Mouse (Mus musculus) heart, postnatal 4 days (tissue): Measurements from ENCODE around the gene Rita1. TPM values are rescaled to one million over a fixed set of nuclear protein-coding genes. Genes with fewer than 3 reads are reported as not detected.

Experiments
- DNase-seq: peaks from one replicate; pipeline ENCODE4 v3.0.0; 2021
- total RNA-seq, 2 experiments: library from RNA; stranded (reverse); gene quantifications; 2 replicates each; pipeline ENCODE4 v1.2.3; 2021

Rita1 gene
- total RNA-seq, 2 experiments from 2014 or later = 10.7 to 10.8 TPM

DNA sequence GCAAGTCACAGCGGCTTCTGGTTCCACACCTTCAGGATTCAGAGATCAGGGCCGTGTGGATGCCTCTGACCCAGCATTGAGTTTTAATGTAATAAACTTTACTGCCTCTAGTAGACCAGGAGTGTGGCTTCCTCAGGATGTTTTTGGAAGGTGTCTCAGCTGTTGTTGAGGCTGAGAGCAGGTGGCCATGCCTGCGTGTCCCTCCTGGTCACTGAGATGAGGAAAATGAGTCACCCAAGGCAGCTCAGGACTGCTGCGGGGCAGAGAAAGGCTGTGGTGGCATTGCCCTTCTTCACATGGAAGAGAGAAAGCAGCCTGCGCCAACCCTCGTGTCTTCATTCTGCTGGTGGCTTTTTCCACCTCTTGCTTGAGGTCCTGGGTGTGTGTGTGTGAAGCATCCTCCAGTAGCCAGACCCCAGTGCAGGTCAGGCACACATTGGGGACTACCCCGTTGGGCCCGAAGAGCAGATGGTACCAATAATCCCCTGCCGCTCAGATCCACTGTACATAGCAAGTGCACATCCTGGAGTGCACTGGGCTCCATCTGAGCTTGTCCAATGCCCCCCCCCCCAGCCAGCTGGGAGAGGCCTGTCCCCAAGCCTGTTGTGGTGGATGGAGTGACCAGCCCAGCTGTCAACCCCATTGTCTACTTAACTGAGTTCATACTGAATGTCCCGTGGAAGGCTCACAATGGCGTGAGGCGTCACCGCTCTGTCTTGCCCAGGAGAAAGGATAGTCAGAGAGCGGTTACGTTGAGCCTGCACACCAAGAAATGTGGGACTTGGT, 15.3 kb upstream of the Rita1 start:
- no peak for DNase-seq

DNA sequence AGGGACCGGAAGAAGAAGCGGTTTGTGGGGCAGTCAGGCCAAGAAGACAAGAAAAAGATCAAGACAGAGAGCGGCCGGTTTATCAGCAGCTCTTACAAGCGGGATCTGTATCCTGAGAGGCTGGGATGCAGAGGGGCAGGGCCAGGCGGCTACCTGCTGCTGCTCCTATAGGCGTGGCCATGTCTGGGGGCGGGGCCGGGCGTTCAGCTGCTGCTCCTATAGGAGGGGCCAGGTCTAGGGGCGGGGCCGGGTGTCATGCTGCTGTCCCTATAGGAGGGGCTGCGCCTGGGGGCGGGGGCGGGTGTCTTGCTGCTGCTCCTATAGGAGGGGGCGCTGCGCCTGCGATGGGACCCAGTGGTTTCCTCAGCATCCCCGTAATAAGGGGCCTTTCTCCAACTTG, 14.0 kb upstream of the Rita1 start:
- DNase-seq = no peak

DNA sequence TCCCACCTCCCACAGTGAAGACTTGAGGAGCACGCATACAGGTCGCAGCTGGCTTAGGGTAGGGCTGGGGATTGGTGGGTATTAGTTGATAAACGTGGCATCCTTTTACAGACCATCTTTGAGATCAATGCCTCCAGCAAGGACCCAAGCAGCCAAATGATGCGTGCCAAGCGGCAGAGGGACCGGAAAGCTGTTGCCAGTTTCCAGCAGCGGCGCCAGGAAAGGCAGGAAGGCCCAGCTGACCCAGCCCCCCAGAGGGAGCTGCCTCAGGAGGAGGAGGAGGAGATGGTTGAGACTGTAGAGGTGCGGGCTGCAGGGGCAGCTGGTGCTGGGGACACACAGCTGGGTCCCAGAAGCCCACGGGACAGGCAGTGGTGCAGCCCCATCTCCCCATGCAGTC, 12.0 kb upstream of the Rita1 start:
- no peak for DNase-seq

DNA sequence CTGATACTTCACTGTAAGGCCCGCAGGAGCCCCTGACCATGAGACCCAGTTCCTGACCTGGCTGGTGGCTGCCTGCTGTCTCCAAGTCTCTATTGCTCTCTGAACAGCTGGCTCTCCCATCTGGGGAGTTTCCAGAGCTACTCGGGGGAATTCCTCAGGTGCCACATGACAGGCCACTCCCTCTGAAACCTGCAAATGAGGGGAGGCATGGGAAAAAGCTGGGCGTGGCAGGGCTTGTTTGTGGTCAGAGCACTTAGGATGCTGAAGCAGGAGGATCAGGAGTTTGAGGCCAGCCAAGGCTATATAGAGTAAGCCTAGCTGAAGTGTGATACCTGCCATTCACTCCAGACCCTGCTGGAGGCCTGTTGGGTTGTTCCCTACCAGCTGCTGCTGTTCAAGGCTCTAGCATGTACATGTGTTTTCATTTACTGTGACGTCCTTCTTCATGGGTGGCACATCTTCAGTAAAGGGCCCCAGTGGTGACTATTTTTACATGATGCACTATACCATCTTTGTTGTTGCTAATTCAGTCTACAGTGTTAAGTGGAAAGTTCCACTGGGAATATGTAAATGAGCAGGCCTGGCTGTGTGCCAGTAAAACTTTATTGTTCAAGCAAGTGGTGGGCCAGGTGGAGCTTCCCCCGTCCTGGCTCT, 9.9 kb upstream of the Rita1 start:
- DNase-seq = no peak

DNA sequence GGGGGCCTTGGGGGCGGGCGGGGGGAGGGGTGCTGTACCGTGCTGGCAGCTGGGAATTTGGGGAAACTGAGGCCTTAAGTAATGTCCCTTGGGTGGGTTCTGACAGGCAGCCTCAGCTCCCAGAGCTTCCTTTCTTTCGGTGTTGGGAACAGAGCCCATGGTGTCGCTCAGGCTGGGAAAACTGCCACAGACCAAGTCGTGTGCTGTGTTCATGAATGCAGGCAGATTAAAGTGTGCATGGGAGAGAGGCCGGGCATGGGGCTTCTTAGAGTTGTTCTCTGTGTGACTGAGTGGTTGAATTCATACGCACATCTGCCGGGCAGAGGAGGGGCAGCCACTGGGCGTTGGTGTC, 9.4 kb upstream of the Rita1 start:
- no peak for DNase-seq

DNA sequence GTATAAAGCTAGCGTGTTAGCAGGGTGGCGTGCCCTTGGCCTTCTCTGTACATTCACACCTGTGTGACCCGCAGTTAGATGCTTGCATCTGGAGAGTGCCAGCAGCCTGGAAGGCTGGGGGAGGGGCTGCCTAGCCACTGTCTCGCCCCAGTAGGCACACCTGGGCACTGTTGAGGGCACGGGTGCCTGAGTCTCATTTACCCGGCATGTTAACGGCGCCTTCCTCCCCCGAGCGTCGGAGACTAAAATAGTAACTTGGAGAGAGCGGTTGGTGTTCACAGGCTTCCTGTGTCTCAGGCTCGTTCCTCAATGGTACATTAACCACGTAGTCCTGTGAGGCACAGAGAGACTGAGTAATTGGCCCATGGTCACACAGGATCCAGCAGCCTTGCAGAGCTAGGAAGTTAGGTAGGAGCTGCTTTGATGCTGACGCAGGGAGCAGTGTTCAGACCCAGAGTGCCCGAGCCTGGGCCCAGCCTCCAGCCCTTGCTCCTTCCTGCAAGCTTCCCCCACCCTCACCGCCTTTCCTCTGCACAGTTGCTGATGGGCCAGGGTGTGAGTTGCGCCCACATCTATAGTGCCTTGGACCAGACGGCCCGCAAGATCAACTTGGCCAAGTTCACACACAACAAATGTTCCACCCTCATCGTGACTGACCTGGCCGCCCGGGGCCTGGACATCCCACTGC, 8.8 kb upstream of the Rita1 start:
- no peak for DNase-seq

DNA sequence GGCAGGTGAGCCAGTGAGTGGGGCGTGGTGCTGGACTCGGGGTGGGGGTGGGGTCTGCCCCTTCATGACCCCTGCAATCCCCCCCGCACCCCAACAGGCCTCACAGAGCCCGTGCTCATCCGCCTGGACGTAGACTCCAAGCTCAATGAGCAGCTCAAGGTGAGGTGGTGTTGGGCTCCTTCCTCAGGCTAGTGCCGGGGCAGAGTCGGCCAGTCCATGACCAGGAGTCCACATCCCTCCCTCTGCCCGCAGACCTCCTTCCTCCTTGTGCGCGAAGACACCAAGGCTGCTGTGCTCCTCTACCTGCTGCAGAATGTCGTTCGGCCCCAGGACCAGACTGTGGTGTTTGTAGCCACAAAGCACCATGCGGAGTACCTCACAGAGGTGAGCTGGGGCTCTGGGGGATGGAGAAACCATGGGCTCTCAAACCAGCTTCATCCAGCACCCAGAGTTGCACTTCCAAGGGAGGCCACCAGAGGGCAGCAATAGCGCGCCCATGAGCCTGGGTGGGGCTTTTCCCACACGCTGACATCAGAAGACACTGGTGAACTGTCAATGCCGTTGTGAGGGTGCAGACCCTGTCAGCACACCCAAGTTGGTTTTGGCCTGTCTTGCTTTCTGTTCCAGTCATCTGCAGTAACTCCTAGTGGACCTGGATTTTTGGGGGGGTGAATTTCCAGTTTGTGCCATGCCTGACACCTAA, 8.1 kb upstream of the Rita1 start:
- peak; percentile 90 for DNase-seq

DNA sequence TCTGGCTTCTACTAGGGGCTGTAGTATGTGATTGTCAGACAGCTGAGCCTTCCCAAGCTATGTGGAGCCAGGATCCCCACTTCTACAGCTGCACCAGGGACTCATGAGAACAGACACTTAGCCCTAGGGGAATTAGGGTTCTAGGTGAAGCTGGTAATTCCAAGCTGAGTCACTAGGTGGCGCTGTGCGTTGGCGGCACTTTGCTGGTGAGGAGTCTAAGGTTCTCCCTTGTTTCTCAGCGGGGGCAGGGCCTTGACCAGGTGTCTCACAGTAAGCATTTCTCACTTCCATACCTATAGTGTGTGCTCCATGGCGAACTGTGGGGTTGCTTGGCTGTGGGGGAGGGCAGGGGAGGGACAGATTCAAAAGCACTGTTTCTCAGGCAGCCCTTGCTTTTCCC, 6.8 kb upstream of the Rita1 start:
- DNase-seq = peak; percentile 69

DNA sequence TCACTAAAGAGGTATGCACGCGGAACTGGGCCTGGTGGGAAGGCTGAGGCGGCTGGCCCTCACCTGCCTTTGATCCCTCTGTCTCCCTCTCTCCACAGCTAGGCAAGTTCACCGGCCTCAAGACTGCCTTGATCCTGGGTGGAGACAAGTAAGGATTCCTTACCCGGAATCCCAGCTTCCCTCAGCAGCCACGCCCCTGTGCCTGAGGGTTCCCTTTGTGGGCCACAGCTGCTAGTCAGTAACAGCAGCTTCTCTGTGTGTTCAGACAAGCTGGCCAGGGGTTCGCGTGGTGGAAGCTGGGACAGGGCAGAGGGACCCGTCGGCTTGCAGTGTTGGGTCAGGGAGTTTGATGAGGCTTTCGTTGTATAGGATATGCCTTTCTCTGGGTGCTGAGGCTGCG, 6.4 kb upstream of the Rita1 start:
- no peak for DNase-seq

DNA sequence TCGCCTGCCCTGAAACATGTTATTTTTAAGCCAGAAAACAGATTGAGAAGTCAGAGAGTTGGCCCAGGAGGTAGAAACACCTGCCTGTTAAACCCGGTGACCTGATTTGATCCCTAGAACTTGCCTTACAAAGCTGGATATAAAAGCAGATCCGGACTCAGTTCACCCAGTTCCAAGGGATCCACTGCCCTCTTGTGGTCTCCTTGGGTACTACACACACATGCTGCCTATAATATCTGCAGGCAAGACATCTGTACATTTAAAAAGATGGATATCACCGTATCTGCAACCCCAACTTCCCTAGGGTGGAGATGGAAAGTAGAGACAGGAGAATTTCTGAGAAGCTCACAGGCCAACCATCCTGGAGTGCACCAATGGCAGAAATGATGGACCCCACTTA, 3.5 kb upstream of the Rita1 start:
- peak; percentile 55 for DNase-seq

DNA sequence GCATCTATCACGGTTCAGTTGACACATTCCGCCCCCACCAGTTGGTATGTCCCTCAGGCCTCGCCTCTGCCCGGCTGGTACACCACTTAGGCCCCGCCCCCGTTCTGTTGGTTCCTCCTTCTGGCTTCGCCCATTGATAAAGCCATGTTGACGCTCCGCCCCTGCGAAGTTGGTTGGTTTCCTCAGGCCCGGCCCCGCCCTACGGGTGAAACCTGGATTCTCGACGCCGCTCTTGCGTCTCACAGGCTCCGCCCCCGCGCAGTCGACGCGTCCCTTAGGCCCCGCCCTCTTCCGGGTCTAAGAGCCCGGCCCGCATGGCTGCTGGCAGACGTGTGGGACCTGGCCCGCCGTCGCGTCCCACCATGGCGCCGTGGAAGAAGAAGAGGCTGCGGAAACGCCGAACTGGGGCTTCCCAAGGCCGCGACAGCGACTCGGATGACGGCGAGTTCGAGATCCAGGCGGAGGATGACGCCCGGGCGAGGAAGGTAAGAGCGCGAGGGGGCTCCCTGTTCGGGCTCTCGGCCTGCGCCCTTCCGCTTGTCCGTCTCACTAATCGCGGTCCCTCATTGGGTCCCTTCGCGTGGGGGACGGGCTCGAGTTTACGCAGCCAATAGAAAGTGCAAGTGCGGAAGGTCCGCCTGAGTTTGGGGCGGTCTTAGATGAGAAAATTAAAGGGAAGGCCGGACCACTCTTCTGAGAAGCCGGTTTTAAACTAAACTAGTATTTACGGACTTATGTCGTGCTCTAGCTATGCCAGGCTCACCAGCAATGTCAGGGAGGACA, 624 bp upstream of the Rita1 start:
- peak; percentile 100 for DNase-seq

DNA sequence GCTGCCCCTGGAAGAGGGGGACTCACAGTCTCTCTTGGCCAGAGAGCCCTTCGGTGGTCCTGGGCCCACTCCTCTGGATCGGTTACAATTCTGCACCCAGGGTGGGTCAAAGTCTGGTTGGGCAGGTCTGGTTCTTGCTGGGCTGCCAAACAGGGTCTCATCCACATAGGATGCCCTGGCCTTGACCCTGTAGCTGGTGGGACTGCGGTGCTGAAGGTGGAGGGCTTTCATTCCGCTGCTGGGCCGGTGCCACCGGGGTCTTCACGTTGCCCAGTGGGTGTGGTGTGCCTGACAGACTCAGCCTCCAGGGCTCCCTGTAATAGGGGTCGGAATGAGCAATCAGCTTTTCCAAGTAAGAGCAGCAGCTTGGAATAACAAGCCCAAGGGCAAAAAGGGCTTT, 973 bp downstream of the Rita1 start:
- DNase-seq = no peak

DNA sequence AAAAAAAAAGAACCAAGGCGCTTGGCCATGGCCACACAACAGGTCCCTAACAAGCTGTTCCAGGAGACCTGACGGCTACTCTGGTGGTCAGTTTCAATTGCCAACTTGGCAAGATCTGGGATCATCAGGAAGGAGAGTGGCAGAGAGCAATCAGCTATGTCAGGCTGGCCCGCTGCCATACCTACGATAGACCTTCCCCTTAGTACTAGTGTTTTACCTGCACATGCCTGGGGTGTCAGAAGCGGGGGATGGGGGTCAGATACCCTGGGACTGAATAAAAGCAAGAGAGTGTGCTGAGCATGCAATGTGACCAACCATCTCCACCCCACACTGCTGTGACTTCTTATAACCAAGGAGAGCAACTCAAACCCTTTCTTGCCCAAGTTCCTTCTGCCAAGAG, 1.5 kb downstream of the Rita1 start:
- DNase-seq = no peak

DNA sequence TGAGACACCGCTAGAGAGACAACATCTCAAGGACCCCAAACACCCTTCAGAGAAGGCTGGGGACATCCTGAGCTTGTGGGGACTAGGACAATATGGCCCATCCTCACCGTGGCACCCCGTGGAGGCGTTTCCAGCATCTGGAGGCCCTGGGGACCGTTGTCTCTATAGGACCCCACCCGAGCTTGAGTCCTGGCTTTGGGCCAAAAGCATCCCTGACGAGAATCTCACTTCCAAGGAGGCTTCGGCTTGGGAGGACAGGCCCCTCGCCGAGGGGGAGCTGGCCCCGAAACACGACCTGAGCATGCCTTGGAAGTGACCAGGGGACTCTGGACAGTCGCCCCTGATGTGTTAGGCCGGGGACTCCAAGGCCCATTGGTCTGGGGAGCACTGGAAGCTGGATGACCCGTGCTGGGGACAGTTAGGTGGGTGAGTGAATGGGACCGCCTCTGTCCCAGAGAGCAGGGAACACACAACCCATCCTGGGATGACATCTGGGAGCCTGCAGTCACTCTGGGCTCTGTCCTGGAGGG, 3.1 kb downstream of the Rita1 start:
- no peak for DNase-seq

DNA sequence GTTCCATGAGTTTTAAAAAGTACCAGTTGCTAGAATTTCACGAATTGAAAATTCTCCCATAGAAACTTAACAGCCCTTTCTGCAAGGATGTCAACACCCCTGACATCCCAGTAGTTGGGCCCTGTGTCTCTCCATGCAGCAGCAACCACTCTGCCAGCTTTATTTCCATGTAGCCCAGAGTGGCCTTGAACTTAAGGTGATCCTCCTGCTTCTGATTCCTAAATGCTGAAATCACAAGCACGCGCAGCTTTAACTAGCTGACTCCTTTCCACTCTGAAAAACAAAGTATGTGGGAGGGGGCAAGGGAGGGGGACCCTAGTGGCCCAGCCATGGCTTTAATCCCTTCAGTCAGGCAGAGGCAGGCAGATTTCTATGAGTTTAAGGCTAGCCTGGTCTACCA, 5.1 kb downstream of the Rita1 start:
- DNase-seq = no peak

DNA sequence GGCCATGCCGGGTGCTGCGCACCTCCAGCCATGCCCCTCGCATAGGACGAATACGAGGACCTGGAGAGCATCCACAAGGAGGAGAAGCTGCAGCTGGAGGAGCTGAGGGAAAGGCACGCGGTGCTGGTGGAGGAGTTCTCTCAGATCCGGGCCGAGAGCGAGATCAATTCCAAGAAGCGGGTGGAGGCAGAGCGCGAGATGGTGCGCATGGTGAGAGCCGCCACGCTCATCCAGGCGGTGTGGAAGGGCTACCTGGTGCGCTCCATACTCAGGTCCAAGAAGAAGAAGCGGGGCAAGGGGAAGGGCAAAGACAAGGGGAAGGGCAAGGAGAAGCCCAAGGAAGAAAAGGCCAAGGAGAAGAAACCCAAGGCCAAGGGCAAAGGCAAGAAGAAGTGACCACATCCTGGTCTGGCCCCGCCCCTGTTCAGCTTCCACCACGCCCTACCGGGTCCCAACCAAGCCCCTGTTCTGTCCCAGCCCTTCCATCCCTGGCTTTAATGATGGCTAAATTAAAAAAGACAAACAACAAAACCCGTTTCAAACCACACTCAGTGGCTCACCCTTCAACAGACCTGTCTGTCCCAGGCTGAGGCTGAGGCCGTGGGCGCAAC, 5.7 kb downstream of the Rita1 start:
- no peak for DNase-seq

DNA sequence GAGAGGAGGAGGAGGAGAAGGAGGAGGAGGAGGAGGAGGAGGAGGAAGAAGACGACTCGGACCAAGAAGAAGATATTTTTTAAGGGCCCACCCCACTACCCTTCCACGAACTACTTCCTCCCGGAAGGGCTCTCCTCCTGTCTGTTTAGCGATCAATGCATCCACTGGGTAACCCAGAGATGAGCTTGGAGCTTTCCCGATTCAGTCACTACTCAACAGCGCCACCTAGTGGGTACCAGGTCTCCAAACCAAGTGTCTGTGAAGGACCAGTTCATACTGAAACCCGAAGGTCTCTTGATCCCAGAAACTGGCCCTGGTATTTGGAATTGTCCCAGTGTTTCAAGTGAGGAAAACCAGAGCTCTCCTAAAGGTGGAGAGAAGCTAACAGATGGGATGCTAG, 6.7 kb downstream of the Rita1 start:
- DNase-seq = peak; percentile 94

DNA sequence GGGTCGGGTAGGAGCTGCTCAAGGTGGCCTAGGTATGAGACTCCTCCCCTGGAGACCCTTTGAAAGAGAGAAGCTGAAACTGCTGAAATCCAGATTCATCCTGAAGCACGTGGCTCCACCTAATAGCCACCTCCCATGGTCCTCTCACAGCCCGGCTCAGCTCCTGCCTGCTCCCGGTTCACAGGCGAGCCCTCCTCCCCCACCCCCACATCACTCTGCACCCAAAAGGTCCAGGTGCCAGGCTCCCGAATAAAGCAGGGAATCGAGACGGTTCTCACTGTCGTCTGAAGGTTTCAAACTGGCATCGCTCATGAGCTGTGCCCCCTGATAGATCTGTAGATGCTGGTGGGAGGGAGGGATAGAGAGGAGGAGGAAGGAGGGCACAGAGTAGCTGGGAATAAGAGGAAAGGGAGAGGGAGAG, 7.1 kb downstream of the Rita1 start:
- DNase-seq = no peak

DNA sequence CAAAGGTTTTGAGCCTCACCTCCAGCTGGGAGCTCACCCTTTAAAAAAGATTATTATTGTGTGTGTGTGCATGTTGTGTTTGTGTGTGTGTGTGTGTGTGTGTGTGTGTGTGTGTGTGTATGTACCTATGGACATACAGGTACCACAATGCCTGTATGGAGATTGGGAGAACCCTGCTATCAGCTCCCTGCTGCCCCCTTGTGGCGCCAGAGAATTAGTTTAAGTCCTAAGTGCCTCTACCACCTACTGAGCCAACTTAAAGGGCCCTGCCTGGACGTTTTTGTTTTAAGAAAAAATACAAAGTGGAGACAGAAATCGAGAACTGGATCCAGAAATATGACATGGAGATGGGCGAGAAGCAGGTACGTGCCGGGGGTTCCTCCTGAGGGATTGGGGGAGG, 7.5 kb downstream of the Rita1 start:
- DNase-seq = peak; percentile 88

DNA sequence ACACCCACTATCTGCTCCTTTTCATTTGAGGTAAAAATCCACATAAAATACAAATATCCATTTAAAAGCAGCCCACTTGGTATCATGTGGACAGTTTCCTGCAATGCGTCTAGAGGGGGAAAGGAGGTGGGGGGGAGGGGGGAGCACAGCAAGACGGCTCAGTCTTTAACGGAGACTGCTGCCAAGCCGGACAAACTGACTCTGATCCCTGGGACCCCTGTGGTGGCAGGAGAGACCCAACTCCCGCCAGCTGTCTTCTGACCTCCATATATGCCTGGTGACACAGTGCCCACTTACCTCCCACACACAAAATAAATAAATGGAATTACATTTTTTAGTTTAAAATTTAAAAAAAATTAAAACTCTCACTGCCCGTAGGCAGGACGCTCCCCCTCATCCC, 8.9 kb downstream of the Rita1 start:
- no peak for DNase-seq

DNA sequence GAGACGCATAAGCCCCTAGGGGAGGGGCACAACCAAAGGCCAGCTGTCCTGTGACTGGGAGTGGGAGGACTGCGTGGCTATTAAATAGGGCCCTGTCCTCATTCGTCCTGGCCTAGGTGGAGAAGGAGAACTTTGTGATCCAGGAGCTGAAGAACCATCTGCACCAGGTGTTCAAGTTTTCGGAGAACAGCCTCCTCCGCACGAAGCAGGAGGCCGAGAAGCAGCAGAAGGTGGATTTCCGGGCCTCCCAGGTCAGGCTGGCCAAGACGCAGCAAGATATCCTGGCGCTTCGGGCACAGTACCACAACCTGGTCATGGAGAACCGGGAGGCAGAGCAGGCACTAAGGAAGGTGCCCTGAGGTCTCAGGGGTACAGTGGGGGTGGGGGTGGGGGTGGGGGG, 10.2 kb downstream of the Rita1 start:
- DNase-seq = no peak
